Mouse (Mus musculus): ENCODE measurements around the gene Lag3. TPM values are rescaled to one million over a fixed set of nuclear protein-coding genes. Genes with fewer than 3 reads are reported as not detected.

Lag3 gene
- polyA plus RNA-seq (2012; rRNA removed), result 10.9 and 18.2 TPM in 2 replicates

DNA sequence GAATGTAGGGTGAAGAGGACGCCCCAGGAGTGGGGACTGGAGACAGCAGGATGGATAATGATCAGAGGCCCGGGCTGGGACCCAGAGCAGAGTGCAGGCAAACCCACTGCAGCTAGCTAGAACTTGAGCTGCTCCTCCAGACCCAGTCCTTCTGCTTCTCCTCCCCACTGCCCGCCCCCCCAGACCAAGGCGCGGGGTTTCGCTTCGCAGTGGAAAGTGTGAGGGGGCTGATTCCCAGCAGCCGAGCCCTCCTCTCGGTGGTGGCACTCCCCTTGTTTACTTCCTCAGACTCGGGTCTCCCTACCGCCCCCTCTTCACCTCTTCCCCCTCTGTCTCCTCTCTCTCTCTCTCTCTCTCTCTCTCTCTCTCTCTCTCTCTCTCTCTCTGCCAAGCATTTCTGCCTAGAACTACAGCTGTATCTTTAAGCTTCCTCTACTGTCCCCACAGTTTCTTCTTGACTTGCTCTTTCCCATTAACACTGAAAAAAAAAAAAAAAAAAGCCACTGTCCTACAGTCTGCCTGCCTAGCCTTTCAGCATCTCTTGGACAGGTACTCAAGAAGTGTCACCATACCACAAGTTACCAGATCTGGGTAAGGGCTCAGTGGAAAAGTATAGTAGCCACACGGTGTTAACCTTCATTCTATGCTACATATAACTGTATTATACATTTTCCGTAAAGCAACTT is at the start of gene Lag3:
TSS of gene Lag3 (minus strand) at position 173 of the 686 bp plus-strand sequence.
- Histone ChIP-seq H3K27me3 (ENCODE audit: control insufficient read depth, insufficient read depth, low read length) (peaks cover 1% of the 10 kb centered on the region), H3K4me1 (ENCODE audit: control insufficient read depth, insufficient read depth, insufficient read length) (peaks cover 9% of the 10 kb centered on the region), H3K27ac (ENCODE audit: insufficient read depth, low read length) (0 out of 2 replicates have a peak within 1 kb of the TSS, but pooled peaks have one; percentile 2), H3K4me3 (ENCODE audit: extremely low read depth, insufficient read depth, insufficient read length) (0 out of 2 replicates have a peak within 1 kb of the TSS, but pooled peaks have one; percentile 13), H3K36me3 (ENCODE audit: control insufficient read depth, insufficient read depth, low read length) (peaks cover 5% of the 10 kb centered on the region; the same call in 1 of the 2 replicates)
- 21% methylated on average over 12 of the region's 13 CpGs for WGBS
- no peak for TF ChIP-seq CTCF (IDR thresholded peaks at IDR 0.05; ENCODE audit: extremely low read depth, insufficient read depth, insufficient read length, insufficient replicate concordance)
- DNase-seq (ENCODE audit: low read depth in 1 of 2, low spot score in 2 of 2), result no peak

- Histone ChIP-seq H3K36me3 (ENCODE audit: control insufficient read depth, insufficient read depth, low read length) (peaks cover 16% of the 10 kb centered on the region), H3K27ac (ENCODE audit: insufficient read depth, low read length) (no peak overlapping the region), H3K4me1 (ENCODE audit: control insufficient read depth, insufficient read depth, insufficient read length) (peaks cover 7% of the 10 kb centered on the region; the same call in 1 of the 2 replicates), H3K4me3 (ENCODE audit: extremely low read depth, insufficient read depth, insufficient read length) (no peak overlapping the region), H3K27me3 (ENCODE audit: control insufficient read depth, insufficient read depth, low read length) (no peaks in the 10 kb centered on the region)
- TF ChIP-seq CTCF (IDR thresholded peaks at IDR 0.05; ENCODE audit: extremely low read depth, insufficient read depth, insufficient read length, insufficient replicate concordance) (no peak), POLR2A (IDR thresholded peaks at IDR 0.05; ENCODE audit: low read depth, low read length) (no peak)
- no peak for DNase-seq (ENCODE audit: low read depth in 1 of 2, low spot score in 2 of 2)
- WGBS, result 96% methylated on average over 12 of the region's 12 CpGs
These were observed 49.5 kb upstream of the Lag3 start for GRCm38 (mm10) chr6:124961021-124961420.

DNA sequence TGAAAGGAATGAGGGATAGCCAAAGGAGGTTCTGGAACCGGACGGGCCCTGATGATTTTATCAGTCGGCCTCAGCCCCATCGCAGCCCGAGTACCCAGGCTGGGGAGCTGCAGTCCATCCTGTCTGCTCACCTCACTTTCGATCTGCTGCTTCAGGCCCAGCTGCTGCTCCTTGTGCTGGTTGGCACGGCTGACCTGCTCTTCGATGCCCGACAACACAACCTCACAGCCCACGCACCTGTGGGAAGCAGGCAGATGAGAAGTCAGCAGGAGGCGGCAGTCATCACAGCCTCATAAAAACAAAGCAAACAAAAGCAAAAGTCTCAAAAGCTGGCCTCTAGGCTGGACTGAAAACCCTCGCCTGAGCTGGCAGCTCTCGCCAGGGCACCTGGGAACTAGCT is 48.5 kb upstream of the Lag3 start:
- no peak for DNase-seq (ENCODE audit: low read depth in 1 of 2, low spot score in 2 of 2)
- WGBS, result 96% methylated on average over 13 of the region's 13 CpGs

DNA sequence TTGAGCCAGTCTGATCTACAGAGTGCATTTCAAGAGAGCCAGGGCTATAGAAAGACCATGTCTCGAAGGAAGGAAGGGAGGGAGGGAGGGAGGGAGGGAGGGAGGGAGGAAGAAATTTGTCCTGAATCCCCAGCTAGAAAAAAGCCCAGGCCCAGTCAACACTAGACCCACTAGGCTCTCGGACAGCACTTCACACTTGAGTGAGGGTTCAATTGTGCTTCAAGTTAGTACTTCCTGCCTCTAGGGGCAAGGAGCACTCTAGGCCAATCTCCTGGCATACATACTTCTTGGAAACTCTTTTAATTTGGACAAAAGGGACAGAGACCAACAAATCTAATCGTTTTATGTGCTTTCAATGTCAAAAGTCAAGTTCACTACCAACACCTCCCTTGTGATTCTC is 46.6 kb upstream of the Lag3 start:
- Histone ChIP-seq H3K27ac (ENCODE audit: insufficient read depth, low read length) (no peak overlapping the region), H3K36me3 (ENCODE audit: control insufficient read depth, insufficient read depth, low read length) (peaks cover 16% of the 10 kb centered on the region), H3K27me3 (ENCODE audit: control insufficient read depth, insufficient read depth, low read length) (no peaks in the 10 kb centered on the region), H3K4me3 (ENCODE audit: extremely low read depth, insufficient read depth, insufficient read length) (no peak overlapping the region), H3K4me1 (ENCODE audit: control insufficient read depth, insufficient read depth, insufficient read length) (no peaks in the 10 kb centered on the region)
- WGBS, result 81% methylated on average over 3 of the region's 3 CpGs
- TF ChIP-seq CTCF (IDR thresholded peaks at IDR 0.05; ENCODE audit: extremely low read depth, insufficient read depth, insufficient read length, insufficient replicate concordance) (no peak), POLR2A (IDR thresholded peaks at IDR 0.05; ENCODE audit: low read depth, low read length) (no peak)
- no peak for DNase-seq (ENCODE audit: low read depth in 1 of 2, low spot score in 2 of 2)

More for the DNA sequence above, 48.5 kb upstream of the Lag3 start:
- Histone ChIP-seq H3K36me3 (ENCODE audit: control insufficient read depth, insufficient read depth, low read length) (peaks cover 16% of the 10 kb centered on the region), H3K4me3 (ENCODE audit: extremely low read depth, insufficient read depth, insufficient read length) (no peak overlapping the region), H3K4me1 (ENCODE audit: control insufficient read depth, insufficient read depth, insufficient read length) (peaks cover 6% of the 10 kb centered on the region; the same call in 1 of the 2 replicates), H3K27ac (ENCODE audit: insufficient read depth, low read length) (no peak overlapping the region), H3K27me3 (ENCODE audit: control insufficient read depth, insufficient read depth, low read length) (no peaks in the 10 kb centered on the region)
- TF ChIP-seq CTCF (IDR thresholded peaks at IDR 0.05; ENCODE audit: extremely low read depth, insufficient read depth, insufficient read length, insufficient replicate concordance) (no peak), POLR2A (IDR thresholded peaks at IDR 0.05; ENCODE audit: low read depth, low read length) (no peak)

DNA sequence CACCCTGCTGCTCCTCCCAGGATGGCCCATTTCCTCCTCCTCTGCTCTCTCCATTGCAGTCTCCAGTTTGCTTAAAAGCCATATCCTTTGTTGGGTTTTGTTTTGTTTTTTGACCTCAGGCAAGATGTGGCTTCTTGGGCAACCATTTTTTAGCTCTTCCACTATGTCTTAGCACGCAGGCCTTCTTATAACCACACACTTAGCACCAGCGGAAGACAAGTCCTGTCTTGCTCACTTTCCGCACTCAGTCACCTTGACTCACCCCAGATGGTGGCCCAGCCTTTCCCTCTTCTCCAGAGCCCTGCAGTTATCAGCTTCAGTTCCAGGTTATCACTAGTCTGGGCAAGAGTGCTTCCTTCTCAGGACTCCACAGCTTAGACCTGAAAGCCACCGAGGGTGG is 43.7 kb upstream of the Lag3 start:
- no peaks in the 10 kb centered on the region for H3K4me1 ChIP-seq (ENCODE audit: control insufficient read depth, insufficient read depth, insufficient read length)
- no peak for DNase-seq (ENCODE audit: low read depth in 1 of 2, low spot score in 2 of 2)
- 92% methylated on average over 4 of the region's 4 CpGs for WGBS
- H3K36me3 ChIP-seq (ENCODE audit: control insufficient read depth, insufficient read depth, low read length), result peaks cover 13% of the 10 kb centered on the region
- no peaks in the 10 kb centered on the region for H3K27me3 ChIP-seq (ENCODE audit: control insufficient read depth, insufficient read depth, low read length)
- no peak overlapping the region for H3K27ac ChIP-seq (ENCODE audit: insufficient read depth, low read length)
- TF ChIP-seq POLR2A (IDR thresholded peaks at IDR 0.05; ENCODE audit: low read depth, low read length), result no peak
- no peak for TF ChIP-seq CTCF (IDR thresholded peaks at IDR 0.05; ENCODE audit: extremely low read depth, insufficient read depth, insufficient read length, insufficient replicate concordance)
- H3K4me3 ChIP-seq (ENCODE audit: extremely low read depth, insufficient read depth, insufficient read length), result no peak overlapping the region

GRCm38 (mm10) chr6:124953991-124954715 is 42.6 kb upstream of the Lag3 start:
- no peak for DNase-seq (ENCODE audit: low read depth in 1 of 2, low spot score in 2 of 2)
- 92% methylated on average over 2 of the region's 2 CpGs for WGBS

More at GRCm38 (mm10) chr6:124953991-124954715, 42.6 kb upstream of the Lag3 start:
- Histone ChIP-seq H3K36me3 (ENCODE audit: control insufficient read depth, insufficient read depth, low read length) (peaks cover 5% of the 10 kb centered on the region), H3K27ac (ENCODE audit: insufficient read depth, low read length) (no peak overlapping the region), H3K27me3 (ENCODE audit: control insufficient read depth, insufficient read depth, low read length) (no peaks in the 10 kb centered on the region), H3K4me3 (ENCODE audit: extremely low read depth, insufficient read depth, insufficient read length) (no peak overlapping the region), H3K4me1 (ENCODE audit: control insufficient read depth, insufficient read depth, insufficient read length) (no peaks in the 10 kb centered on the region)
- TF ChIP-seq CTCF (IDR thresholded peaks at IDR 0.05; ENCODE audit: extremely low read depth, insufficient read depth, insufficient read length, insufficient replicate concordance), result no peak
- TF ChIP-seq POLR2A (IDR thresholded peaks at IDR 0.05; ENCODE audit: low read depth, low read length), result no peak
